In the genomic region with DNA sequence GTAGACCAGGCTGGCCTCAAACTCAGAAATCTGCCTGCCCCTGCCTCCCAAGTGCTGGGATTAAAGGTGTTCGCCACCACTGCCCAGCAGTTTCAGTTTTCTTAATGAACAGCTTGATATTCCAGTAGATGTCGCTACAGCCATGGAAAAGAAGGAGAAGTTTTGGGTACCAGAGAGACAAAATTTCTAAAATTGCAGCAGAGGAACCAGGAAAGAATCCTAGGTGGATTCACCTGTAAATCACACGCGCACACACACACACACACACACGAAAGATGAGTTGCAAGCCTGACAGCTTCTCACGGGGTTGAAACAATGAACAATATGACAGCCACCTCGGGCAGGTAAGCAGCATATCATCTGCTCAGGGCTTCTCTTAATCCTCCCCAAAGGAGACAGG, we compare ENCODE assay signal across 10 mouse cellular contexts. TPM values are rescaled to one million over a fixed set of nuclear protein-coding genes. Genes with fewer than 3 reads are reported as not detected.
DNase-seq lines count a peak whose midpoint lies in the region; ATAC-seq and TF ChIP-seq lines count a peak whose summit lies in the region.
"Had no signal": no experiment of that assay in that cellular context is flagged by ENCODE, and none has a peak within 500 bp of the region (broad histone marks: within the 10 kb centered on the region; RNA-seq: fewer than 3 reads in every experiment).

No protein-coding gene starts in this region.

- no peaks in the 10 kb centered on the region for H3K9me3 ChIP-seq in hindbrain, embryonic 11.5 days (ENCODE audit: control insufficient read depth, low read length)
- no peaks in the 10 kb centered on the region for H3K9me3 ChIP-seq in hindbrain, embryonic 13.5 days
- no peaks in the 10 kb centered on the region for H3K9me3 ChIP-seq in midbrain, postnatal 0 days (ENCODE audit: low read length)
- H3K9me3 ChIP-seq in midbrain, embryonic 15.5 days, result no peaks in the 10 kb centered on the region
- H3K9me3 ChIP-seq in stomach, postnatal 0 days (ENCODE audit: control insufficient read depth, low read length), result no peaks in the 10 kb centered on the region
- H3K9me3 ChIP-seq: embryonic facial prominence, embryonic 15.5 days; limb, embryonic 15.5 days; neural tube, embryonic 13.5 days had no signal

- H3K4me3 ChIP-seq in hindbrain, embryonic 11.5 days (ENCODE audit: low read depth, low read length), result no peak overlapping the region
- H3K4me3 ChIP-seq in hindbrain, embryonic 13.5 days, result no peak overlapping the region
- no peak overlapping the region for H3K4me3 ChIP-seq in midbrain, postnatal 0 days (ENCODE audit: low read depth, low read length)
- no peak overlapping the region for H3K4me3 ChIP-seq in midbrain, embryonic 15.5 days
- no peak overlapping the region for H3K4me3 ChIP-seq in stomach, postnatal 0 days (ENCODE audit: low read depth, low read length)
- H3K4me3 ChIP-seq: embryonic facial prominence, embryonic 15.5 days; limb, embryonic 15.5 days; neural tube, embryonic 13.5 days had no signal

- no peak overlapping the region for H3K9ac ChIP-seq in hindbrain, embryonic 11.5 days (ENCODE audit: low read depth, low read length)
- H3K9ac ChIP-seq in hindbrain, embryonic 13.5 days, result no peak overlapping the region
- no peak overlapping the region for H3K9ac ChIP-seq in midbrain, postnatal 0 days (replicated peaks; ENCODE audit: low read length, poor library complexity, severe bottlenecking)
- no peak overlapping the region for H3K9ac ChIP-seq in midbrain, embryonic 15.5 days
- no peak overlapping the region for H3K9ac ChIP-seq in stomach, postnatal 0 days (ENCODE audit: low read length)
- H3K9ac ChIP-seq: embryonic facial prominence, embryonic 15.5 days; limb, embryonic 15.5 days; neural tube, embryonic 13.5 days had no signal

- no peak overlapping the region for H3K27ac ChIP-seq in hindbrain, embryonic 11.5 days (ENCODE audit: low read depth, low read length)
- no peak overlapping the region for H3K27ac ChIP-seq in hindbrain, embryonic 13.5 days
- H3K27ac ChIP-seq in midbrain, postnatal 0 days (ENCODE audit: low read depth, low read length), result no peak overlapping the region
- no peak overlapping the region for H3K27ac ChIP-seq in midbrain, embryonic 15.5 days
- H3K27ac ChIP-seq in stomach, postnatal 0 days (replicated peaks), result no peak overlapping the region
- H3K27ac ChIP-seq: embryonic facial prominence, embryonic 15.5 days; limb, embryonic 15.5 days; neural tube, embryonic 13.5 days had no signal

- no peaks in the 10 kb centered on the region for H3K27me3 ChIP-seq in hindbrain, embryonic 11.5 days (ENCODE audit: control insufficient read depth, insufficient read depth, low read length)
- no peaks in the 10 kb centered on the region for H3K27me3 ChIP-seq in hindbrain, embryonic 13.5 days
- no peaks in the 10 kb centered on the region for H3K27me3 ChIP-seq in midbrain, postnatal 0 days (ENCODE audit: insufficient read depth, low read length)
- no peaks in the 10 kb centered on the region for H3K27me3 ChIP-seq in midbrain, embryonic 15.5 days (replicated peaks)
- no peaks in the 10 kb centered on the region for H3K27me3 ChIP-seq in stomach, postnatal 0 days (ENCODE audit: control insufficient read depth, insufficient read depth, low read length)
- H3K27me3 ChIP-seq: embryonic facial prominence, embryonic 15.5 days; limb, embryonic 15.5 days; neural tube, embryonic 13.5 days had no signal

- no peak for TF ChIP-seq EP300 in stomach, postnatal 0 days (optimal IDR thresholded peaks at IDR 0.05)

- H3K36me3 ChIP-seq in hindbrain, embryonic 11.5 days (ENCODE audit: control insufficient read depth, insufficient read depth, low read length), result no peaks in the 10 kb centered on the region
- H3K36me3 ChIP-seq in hindbrain, embryonic 13.5 days, result no peaks in the 10 kb centered on the region
- no peaks in the 10 kb centered on the region for H3K36me3 ChIP-seq in midbrain, postnatal 0 days (ENCODE audit: insufficient read depth, low read length)
- H3K36me3 ChIP-seq in midbrain, embryonic 15.5 days (replicated peaks), result no peaks in the 10 kb centered on the region
- H3K36me3 ChIP-seq in stomach, postnatal 0 days (ENCODE audit: control insufficient read depth, insufficient read depth, low read length), result no peaks in the 10 kb centered on the region
- H3K36me3 ChIP-seq: embryonic facial prominence, embryonic 15.5 days; limb, embryonic 15.5 days; neural tube, embryonic 13.5 days had no signal

- H3K4me2 ChIP-seq in hindbrain, embryonic 11.5 days (replicated peaks; ENCODE audit: low read depth, low read length), result no peak overlapping the region
- H3K4me2 ChIP-seq in hindbrain, embryonic 13.5 days, result no peak overlapping the region
- H3K4me2 ChIP-seq in midbrain, postnatal 0 days (ENCODE audit: low read depth, low read length, poor library complexity, severe bottlenecking), result no peak overlapping the region
- H3K4me2 ChIP-seq in midbrain, embryonic 15.5 days, result no peak overlapping the region
- no peak overlapping the region for H3K4me2 ChIP-seq in stomach, postnatal 0 days (replicated peaks; ENCODE audit: low read depth)
- H3K4me2 ChIP-seq: embryonic facial prominence, embryonic 15.5 days; limb, embryonic 15.5 days; neural tube, embryonic 13.5 days had no signal

- no peaks in the 10 kb centered on the region for H3K4me1 ChIP-seq in hindbrain, embryonic 11.5 days (replicated peaks; ENCODE audit: control insufficient read depth, insufficient read depth, low read length)
- no peaks in the 10 kb centered on the region for H3K4me1 ChIP-seq in hindbrain, embryonic 13.5 days (replicated peaks)
- no peaks in the 10 kb centered on the region for H3K4me1 ChIP-seq in midbrain, postnatal 0 days (ENCODE audit: insufficient read depth, low read length)
- no peaks in the 10 kb centered on the region for H3K4me1 ChIP-seq in midbrain, embryonic 15.5 days
- H3K4me1 ChIP-seq in stomach, postnatal 0 days (replicated peaks; ENCODE audit: control insufficient read depth, insufficient read depth), result peaks cover 3% of the 10 kb centered on the region; the same call in 1 of the 2 replicates
- H3K4me1 ChIP-seq: embryonic facial prominence, embryonic 15.5 days had no signal

- ATAC-seq in hindbrain, embryonic 11.5 days (ENCODE audit: low FRiP score), result no peak
- ATAC-seq in hindbrain, embryonic 13.5 days (ENCODE audit: low FRiP score), result no peak
- ATAC-seq in midbrain, postnatal 0 days (ENCODE audit: low FRiP score), result no peak
- no peak for ATAC-seq in midbrain, embryonic 15.5 days (replicated peaks)
- no peak for ATAC-seq in stomach, postnatal 0 days (ENCODE audit: low FRiP score, low TSS enrichment)

- peak; percentile 79 for TF ChIP-seq CTCF in midbrain, postnatal 0 days (IDR thresholded peaks at IDR 0.05)
- TF ChIP-seq CTCF in stomach, postnatal 0 days (IDR thresholded peaks at IDR 0.05; ENCODE audit: low read depth), result peak; percentile 80

- WGBS in hindbrain, embryonic 11.5 days, result 35% methylated on average over 7 of the region's 7 CpGs
- 46% methylated on average over 7 of the region's 7 CpGs for WGBS in hindbrain, embryonic 13.5 days
- 25% methylated on average over 7 of the region's 7 CpGs for WGBS in midbrain, postnatal 0 days
- 31% methylated on average over 7 of the region's 7 CpGs for WGBS in midbrain, embryonic 15.5 days
- 35% methylated on average over 7 of the region's 7 CpGs for WGBS in stomach, postnatal 0 days

- peak; percentile 44 for DNase-seq in hindbrain, embryonic 11.5 days (ENCODE audit: low spot score)
- DNase-seq in midbrain, postnatal 0 days (ENCODE audit: low spot score), result peak; percentile 73
- peak; percentile 71 for DNase-seq in embryo, embryonic 10.5 days (ENCODE audit: low spot score)
- no peak for DNase-seq in stomach, postnatal 0 days (ENCODE audit: low spot score)
- DNase-seq in spleen, postnatal 36 days (ENCODE audit: low spot score in 2 of 2), result no peak

RNA-seq across cellular contexts. Expression of a gene that starts 28.1 kb away (rescaled TPM):
- polyA plus RNA-seq in hindbrain, embryonic 11.5 days (2014; fragmentation: Nextera tagmentation; extraction: Ambion mirVana), result 4.8 and 5.3 TPM in 2 replicates
- polyA plus RNA-seq in hindbrain, embryonic 13.5 days (2015; fragmentation: Nextera tagmentation; extraction: Ambion mirVana), result 0.91 and 1.4 TPM in 2 replicates
- total RNA-seq in midbrain, postnatal 0 days (2014; rRNA removed), result 2.5 and 3.4 TPM in 2 replicates
- polyA plus RNA-seq in midbrain, postnatal 0 days (2015; fragmentation: Nextera tagmentation; extraction: Ambion mirVana), result 0.93 and 1.4 TPM in 2 replicates
- 0.98 and 1.2 TPM in 2 replicates for polyA plus RNA-seq in midbrain, embryonic 15.5 days (2015; fragmentation: Nextera tagmentation; extraction: Ambion mirVana)
- polyA plus RNA-seq in stomach, postnatal 0 days (2015; fragmentation: Nextera tagmentation; extraction: Ambion mirVana), result 20.9 and 27.3 TPM in 2 replicates

RNA-seq across cellular contexts. Expression of a gene that starts 57.0 kb away (rescaled TPM):
- 6.1 and 6.9 TPM in 2 replicates for polyA plus RNA-seq in hindbrain, embryonic 11.5 days (2014; fragmentation: Nextera tagmentation; extraction: Ambion mirVana)
- polyA plus RNA-seq in hindbrain, embryonic 13.5 days (2015; fragmentation: Nextera tagmentation; extraction: Ambion mirVana), result 3.8 and 4.8 TPM in 2 replicates
- 11.8 and 19.5 TPM in 2 replicates for total RNA-seq in midbrain, postnatal 0 days (2014; rRNA removed)
- 3.0 and 3.3 TPM in 2 replicates for polyA plus RNA-seq in midbrain, postnatal 0 days (2015; fragmentation: Nextera tagmentation; extraction: Ambion mirVana)
- polyA plus RNA-seq in midbrain, embryonic 15.5 days (2015; fragmentation: Nextera tagmentation; extraction: Ambion mirVana), result 4.0 and 5.1 TPM in 2 replicates
- 6.2 and 7.2 TPM in 2 replicates for polyA plus RNA-seq in stomach, postnatal 0 days (2015; fragmentation: Nextera tagmentation; extraction: Ambion mirVana)

Comparison
In these comparisons a context has a peak if more than half of its experiments do, and no peak if none do; other contexts are left out.
1. DNase-seq: peak in hindbrain, embryonic 11.5 days (single experiment), midbrain, postnatal 0 days (single experiment) and embryo, embryonic 10.5 days (single experiment); none in stomach, postnatal 0 days (single experiment) and spleen, postnatal 36 days (0 of 2).